Mouse (Mus musculus): ENCODE measurements around the gene Mnd1.

Mnd1 gene

DNA sequence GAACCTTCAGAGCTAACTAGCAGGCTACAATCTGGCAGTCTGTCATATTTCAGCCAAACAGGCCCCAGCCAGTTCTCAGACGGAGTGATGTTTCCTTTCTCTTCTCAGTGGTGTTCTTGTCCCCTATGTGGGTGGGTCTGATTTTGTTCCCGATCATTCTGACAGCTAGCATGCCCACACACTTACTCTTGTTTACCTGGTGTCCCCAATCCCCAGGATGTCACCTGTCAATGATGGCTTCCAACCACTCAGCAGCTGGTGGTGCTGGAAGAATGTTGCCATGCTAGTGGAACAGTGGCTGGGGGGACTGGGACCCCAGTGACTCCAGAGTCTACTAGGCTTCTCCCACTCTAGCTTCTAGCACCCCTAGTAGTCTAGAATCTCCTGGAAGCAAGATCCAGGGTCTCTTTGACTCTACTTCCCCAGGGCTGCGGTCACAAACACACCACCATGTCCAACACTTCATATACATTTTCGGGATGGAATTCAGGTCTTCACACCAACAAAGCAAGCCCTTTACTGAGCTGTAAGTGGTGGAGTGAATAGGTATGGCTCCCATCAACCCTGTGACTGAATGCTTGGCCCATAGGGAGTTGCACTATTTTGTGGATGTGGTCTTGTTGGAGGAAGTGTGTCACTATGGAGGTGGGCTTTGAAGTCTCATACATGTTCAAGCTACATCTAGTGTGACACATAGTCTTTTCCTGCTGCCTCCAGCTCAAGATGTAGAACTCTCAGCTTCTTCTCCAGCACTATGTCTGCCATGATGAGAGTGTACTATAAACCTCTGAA, 2.2 kb upstream of the Mnd1 start:
- in situ Hi-C loops (cut with MseI, MboI): no loop called here

- in situ Hi-C loops (cut with MseI, MboI): no loop called here
Observed at GRCm38 (mm10) chr3:84157011-84157410, 1.4 kb upstream of the Mnd1 start.

DNA sequence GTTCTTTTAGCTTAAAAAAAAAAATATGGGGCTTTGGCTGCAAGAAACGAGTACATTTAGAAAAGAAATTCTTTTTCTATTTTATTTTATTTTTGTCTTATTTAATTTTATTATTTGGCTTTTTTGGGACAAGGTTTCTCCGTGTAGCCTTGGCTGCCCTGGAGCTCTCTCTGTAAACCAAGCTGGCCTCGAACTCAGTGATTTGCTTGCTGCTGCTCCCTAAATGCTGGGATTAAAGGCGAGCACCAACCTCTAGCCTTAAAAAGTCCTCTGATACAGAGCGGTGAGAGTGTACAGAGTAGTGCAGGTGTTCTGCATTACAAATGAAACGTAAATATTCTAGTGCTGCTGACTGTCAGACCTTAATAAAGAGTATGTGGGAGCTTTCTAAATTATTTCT, 519 bp upstream of the Mnd1 start:
- in situ Hi-C loops (cut with MseI, MboI): no loop called here

DNA sequence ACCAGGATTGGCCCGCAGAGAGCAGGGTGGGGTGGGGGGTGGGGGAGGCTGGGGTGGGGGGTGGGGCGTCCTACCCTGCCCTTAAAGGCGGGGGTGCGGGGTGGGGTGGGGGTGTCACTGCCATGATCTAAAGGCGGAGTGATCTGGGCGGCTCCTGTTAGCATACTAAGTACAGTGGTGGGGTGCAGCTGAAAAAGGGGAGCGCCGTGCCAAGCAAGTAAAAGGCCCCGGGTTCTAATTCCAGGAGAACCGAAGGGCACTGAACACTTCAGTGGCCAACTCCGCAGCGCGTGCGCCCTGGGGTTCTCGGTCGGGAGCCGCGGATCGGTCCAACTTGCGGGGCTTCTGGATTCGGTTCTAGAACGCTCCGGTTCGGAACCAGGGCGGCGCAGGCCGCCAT, 440 bp downstream of the Mnd1 start:
- in situ Hi-C loops (cut with MseI, MboI): no loop called here

DNA sequence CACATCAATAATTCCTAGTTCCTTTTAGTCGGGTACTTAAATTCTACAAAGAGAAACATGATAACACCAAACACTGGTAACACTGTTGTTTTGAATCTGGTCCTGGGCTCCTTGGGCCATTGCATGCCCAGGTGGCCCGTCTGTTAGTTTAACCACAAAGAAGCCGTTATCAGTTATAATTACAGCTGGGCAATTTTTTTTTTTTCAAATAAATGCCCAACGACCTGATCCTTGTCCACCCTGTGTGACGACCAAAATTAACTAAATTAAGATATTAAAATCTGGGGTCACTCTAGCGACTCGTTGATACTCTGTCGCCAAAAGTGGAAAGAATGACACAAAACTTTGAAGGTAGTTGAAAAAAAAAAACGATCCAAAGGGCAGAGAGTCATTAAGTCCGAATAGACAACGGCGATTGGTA, 855 bp downstream of the Mnd1 start:
- in situ Hi-C loops (cut with MseI, MboI): no loop called here

DNA sequence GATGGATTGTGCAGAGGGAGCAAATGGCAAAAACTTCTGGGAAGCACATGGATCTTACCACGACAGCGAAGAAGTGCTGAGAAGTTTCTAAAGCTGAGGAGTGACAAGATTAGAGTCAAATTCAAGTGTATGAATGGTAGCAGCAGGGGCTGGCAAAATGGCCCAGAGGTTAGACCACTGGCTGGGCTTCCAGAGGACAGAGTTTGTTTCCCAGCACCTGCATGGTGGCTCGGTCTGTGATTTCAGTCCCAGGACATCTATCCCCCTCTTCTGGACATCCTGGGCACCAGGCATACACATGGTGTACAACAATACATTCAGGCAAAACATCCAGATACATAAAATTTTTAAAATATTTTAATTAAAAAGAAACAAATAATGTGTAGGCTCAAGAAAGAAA, 5.8 kb downstream of the Mnd1 start:
- in situ Hi-C loops (cut with MseI, MboI): no loop called here

- in situ Hi-C loops (cut with MseI, MboI): no loop called here
Observed at GRCm38 (mm10) chr3:84140947-84141346, 14.6 kb downstream of the Mnd1 start.

- in situ Hi-C loops (cut with MseI, MboI): no loop called here
Observed at GRCm38 (mm10) chr3:84136509-84136908, 19.1 kb downstream of the Mnd1 start.

GRCm38 (mm10) chr3:84135933-84136332, 19.7 kb downstream of the Mnd1 start:
- in situ Hi-C loops (cut with MseI, MboI): no loop called here

DNA sequence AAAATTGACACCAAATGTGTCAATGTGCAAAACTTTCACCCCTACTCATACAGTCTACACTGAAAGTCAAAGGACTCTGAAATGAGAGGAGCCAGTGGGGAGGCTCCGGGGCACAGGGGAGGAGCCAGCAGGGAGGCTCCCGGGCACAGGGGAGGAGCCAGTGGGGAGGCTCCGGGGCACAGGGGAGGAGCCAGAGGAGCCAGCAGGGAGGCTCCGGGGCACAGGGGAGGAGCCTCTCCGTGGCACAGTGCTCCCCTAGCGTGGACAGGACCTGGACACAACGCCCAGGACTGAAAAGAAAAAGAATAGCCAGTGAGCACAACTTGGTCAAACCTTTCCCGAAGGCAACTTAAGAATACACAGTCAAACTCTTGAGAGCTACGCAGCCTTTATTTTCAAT, 20.2 kb downstream of the Mnd1 start:
- in situ Hi-C loops (cut with MseI, MboI): no loop called here

GRCm38 (mm10) chr3:84131369-84131768, 24.2 kb downstream of the Mnd1 start:
- in situ Hi-C loops (cut with MseI, MboI): no loop called here

DNA sequence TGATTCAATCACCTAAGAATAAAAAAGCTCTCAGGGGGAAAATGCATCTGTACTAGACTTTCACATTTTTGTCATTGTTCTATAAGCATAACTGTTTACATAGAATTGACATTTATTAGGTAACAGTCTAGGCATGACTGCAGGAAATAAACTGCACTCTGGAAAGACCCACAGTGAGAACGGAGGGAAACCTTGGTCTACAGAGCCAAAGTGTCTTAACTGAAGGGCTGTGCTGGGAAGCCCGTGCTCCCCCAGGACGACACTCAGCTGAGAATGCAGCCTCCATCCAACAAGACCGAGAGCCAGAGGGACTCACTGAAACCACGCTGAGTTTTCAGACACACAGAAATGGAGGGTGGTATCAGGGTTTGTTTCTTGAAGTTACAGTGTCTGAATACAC, 24.8 kb downstream of the Mnd1 start:
- in situ Hi-C loops (cut with MseI, MboI): no loop called here

GRCm38 (mm10) chr3:84128871-84129870, 26.4 kb downstream of the Mnd1 start:
- in situ Hi-C loops (cut with MseI, MboI): no loop called here

- in situ Hi-C loops (cut with MseI, MboI): no loop called here
Observed at GRCm38 (mm10) chr3:84127431-84127830, 28.2 kb downstream of the Mnd1 start.

DNA sequence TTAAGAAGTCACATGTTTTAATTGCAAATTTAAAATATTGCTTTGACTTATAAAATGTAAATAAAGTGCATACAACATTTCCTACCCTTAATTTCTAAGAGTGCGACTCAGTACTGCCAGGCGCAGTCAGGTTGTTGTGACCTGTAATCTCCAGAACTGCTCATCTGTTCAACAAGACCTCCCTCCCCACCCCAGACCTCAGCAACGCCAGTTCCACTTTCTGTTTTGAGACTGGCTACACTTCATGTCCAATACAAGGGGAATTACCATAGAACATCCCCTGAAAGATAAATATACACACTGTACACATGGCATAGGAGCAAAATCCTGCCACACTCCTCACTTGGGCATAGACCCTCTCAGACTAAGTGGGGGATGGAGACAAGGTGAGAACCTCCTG, 28.9 kb downstream of the Mnd1 start:
- in situ Hi-C loops (cut with MseI, MboI): no loop called here

DNA sequence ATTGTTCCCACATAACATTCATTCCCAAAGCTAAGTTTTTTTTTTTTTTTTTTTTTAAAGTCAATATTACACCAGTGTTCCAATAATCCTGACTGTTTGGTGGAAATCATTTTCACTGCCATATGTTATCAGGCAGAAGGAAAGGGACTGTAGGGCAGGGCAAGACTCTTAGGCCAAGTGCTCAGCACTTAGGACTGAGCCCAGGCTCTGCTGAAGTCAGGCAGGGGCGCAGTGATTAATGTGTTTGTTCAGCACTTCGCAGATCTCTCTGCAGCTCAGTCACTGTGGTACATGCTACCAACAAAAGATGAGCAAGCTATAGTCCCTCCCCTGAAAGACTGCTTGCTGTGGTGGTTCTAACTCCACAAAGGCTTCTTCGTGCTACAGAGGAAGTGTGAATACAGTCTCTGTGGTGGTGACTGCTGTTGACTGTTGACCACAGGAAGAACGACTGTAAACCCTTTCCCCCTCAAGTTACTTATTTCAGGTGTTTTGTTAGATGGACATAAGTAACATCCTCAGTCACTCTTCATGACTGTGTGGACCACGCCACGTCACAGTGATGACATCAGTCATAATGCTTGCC, 29.8 kb downstream of the Mnd1 start:
- in situ Hi-C loops (cut with MseI, MboI): no loop called here

GRCm38 (mm10) chr3:84123461-84123860, 32.1 kb downstream of the Mnd1 start:
- in situ Hi-C loops (cut with MseI, MboI): loop anchor here in 1 of 2 experiments (25.0 kb wide), 1 partner anchor 186 kb away; no protein-coding TSS in a partner anchor

DNA sequence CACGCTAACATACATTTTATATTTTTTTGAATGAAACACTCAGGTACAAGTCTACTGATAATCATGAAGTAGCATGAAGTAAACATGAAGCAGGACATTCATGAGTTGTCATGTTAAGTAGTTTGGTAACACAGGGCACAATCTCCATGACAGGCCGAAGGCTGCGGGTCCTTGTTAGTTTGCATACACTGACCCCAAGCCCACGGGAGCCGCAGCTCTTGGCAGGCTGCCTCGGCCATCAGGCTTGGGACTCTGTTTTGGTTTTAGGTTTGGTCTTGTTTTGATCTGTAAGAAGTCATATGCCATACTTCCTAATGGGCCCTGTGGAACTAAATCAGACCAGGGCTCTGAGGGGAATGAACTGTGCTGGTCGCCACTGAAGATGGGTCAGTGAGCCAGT, 36.9 kb downstream of the Mnd1 start:
- in situ Hi-C loops (cut with MseI, MboI): loop anchor here in 1 of 2 experiments (25.0 kb wide), 1 partner anchor 181 kb away; no protein-coding TSS in a partner anchor

DNA sequence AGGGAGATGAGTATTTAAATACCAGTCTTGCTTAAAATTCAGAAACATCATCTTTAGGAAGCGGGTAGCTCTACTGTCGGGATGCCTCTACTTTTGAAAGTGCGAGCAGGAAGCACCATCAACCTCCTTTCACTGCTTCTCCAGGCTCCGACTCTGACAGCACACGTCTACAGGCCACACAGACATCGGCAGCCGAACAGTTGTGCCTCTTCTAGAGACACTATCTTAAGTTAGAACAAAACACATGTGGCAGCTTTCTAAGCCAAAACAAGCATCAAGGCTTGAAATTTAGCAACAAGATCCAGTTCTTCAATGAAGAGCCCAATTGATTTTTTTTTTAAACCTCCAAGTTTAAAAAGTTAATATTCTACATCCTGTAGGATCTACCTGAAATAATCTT, 37.4 kb downstream of the Mnd1 start:
- in situ Hi-C loops (cut with MseI, MboI): loop anchor here in 1 of 2 experiments (25.0 kb wide), 1 partner anchor 181 kb away; no protein-coding TSS in a partner anchor

DNA sequence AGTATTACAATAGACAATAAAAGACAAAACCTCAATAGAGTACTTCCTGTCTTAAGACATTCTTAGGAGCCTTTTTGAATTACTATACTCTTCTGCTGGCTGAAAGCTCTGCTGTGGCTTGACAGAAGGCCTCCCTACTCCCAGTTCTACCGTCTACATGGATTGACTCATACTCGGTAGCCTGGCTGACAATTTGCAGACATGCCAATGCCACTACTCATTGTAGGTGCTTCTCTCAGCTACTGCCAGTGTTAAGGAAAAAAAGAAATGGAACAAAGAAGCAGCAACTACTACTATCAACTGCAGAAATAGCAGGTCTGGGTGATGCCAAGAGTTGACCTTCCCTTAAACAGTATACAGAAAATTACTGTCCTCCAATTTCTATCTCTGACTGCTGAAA, 47.0 kb downstream of the Mnd1 start:
- in situ Hi-C loops (cut with MseI, MboI): loop anchor here in 1 of 2 experiments (25.0 kb wide), 1 partner anchor 171 kb away; no protein-coding TSS in a partner anchor

DNA sequence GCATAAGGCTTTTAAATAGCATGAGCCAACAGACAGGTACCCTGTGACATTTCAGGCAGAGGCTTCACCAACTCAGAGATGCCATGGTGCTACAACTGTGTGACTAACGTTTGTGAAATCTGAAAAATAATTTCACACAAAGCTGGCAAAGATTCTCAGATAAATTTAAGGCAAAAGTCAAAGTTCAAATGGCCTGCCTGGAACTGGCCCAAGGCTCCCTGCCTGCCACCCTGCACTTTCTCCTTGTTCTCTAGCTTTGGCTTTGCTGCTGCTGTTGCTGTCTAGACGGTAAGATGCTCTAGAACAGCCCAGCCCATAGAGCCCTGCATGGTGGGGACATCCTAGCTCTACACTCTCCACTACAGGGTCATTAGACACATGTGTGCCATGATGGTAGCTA, 49.5 kb downstream of the Mnd1 start:
- in situ Hi-C loops (cut with MseI, MboI): loop anchor here in 1 of 2 experiments (25.0 kb wide), 1 partner anchor 169 kb away; no protein-coding TSS in a partner anchor

GRCm38 (mm10) chr3:84103536-84103935, 52.0 kb downstream of the Mnd1 start:
- in situ Hi-C loops (cut with MseI, MboI): loop anchor here in 1 of 2 experiments (25.0 kb wide), 1 partner anchor 166 kb away; no protein-coding TSS in a partner anchor

Data from mouse trophoblast stem cell (cell line).